Mouse (Mus musculus): Measurements from ENCODE around the gene Lama5.
"Not testable (repeated sequence)": the region's sequence is repeated elsewhere in the genome, so short reads cannot be mapped to it uniquely, and the experiment has no call there.

Lama5 gene

DNA sequence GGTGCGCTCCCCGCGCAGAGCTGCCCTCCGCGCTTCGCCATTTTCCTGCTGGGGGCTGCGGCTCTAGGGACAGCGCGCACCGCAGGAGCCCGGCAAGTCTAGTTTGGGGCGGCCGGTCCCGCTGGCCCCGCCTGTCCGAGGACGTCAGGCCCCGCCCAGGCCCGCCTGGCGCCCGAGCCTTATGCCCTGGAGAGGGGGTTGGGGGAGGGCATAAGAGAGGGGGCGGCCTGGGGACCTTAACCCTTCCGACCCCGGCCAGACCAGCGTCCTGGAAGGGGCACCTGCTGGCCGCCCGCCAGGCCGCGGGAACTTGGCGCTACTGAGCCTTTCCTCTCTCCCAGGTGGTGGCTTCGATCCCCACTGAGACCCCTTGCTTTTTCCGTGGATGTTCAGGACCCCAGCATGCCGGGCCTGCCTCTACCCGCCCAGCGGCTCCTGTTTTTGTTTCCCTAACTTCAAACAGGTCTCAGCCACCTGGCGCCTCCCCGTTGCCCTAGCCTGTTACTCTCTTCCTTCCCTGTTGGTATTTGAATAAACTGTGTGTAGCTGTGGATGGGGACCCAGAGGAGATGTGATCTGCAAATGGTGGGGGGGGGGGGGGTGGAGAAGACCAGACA, at the start of gene Lama5:
TSS of gene Lama5 (minus strand) at position 98 of the 617 bp plus-strand sequence.
- DNase-seq (ENCODE audit: low spot score), result peak; percentile 90

DNA sequence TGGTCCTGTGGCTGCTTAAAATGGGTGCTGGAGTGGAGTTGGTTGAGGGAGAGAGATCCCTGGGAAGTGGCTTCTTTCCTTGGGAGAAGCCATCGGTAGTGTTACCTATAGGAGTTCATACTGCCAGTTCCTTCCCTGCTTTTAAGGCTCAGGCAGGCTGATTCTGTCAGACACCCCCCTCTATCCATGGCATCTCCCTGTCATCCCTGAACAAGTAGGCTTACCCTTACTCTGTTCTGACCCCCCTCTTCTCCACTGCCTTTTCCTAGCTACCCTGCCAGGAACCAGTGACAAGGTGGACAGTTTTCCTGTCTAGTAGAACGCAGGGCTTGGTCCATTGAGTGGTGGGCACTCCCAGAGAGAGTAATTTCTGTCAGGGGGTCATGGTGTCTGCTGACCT, 48.9 kb upstream of the Lama5 start:
- DNase-seq (ENCODE audit: low spot score), result no peak

- DNase-seq (ENCODE audit: low spot score), result peak; percentile 96
Measured at GRCm38 (mm10) chr2:180273394-180274244, 48.0 kb upstream of the Lama5 start, which contains the start of gene Cables2. Gene Cables2 (minus strand): TSS chr2:180273496.

- no peak for DNase-seq (ENCODE audit: low spot score)
Measured at GRCm38 (mm10) chr2:180272884-180273321, 47.2 kb upstream of the Lama5 start.

GRCm38 (mm10) chr2:180271804-180272395, 46.2 kb upstream of the Lama5 start:
- DNase-seq (ENCODE audit: low spot score), result no peak

DNA sequence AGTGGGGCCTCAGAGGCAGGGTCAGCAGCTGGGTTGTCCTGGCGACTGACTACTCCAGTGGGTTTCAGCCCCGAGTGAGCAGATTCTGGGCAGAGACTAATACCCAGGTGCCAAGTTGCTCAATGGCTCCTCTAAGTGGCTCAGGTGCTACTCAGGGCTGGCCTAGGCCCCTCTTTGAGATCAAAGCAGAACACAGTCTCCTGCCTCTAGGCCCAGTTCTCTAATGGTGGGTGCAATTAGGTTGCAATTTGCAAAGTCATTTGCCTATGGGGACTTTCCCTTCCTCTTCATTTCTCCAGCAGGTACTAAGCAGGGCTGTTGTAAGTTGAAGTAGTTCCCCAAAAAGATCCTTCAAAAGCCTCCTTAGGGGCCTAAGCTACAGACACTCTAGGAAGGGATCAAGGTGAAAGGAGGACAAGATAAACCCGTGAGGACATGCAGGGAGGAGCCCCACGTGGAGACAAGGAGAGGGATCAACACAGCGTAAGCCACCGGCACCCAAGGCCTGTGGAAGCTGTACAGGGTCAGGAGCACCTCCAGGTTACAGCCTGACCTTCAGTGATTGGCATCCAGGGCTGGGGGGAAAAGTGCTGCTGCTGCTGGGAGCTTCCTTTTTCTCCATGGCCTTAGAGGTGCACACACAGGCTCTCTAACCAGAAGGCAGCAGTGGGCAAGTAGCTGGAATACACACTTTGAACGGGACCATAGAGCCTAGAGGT, 45.0 kb upstream of the Lama5 start:
- no peak for DNase-seq (ENCODE audit: low spot score)

GRCm38 (mm10) chr2:180269329-180269728, 43.7 kb upstream of the Lama5 start:
- no peak for DNase-seq (ENCODE audit: low spot score)

GRCm38 (mm10) chr2:180267955-180268354, 42.3 kb upstream of the Lama5 start:
- DNase-seq (ENCODE audit: low spot score), result no peak

GRCm38 (mm10) chr2:180262891-180263290, 37.2 kb upstream of the Lama5 start:
- DNase-seq (ENCODE audit: low spot score), result no peak

DNA sequence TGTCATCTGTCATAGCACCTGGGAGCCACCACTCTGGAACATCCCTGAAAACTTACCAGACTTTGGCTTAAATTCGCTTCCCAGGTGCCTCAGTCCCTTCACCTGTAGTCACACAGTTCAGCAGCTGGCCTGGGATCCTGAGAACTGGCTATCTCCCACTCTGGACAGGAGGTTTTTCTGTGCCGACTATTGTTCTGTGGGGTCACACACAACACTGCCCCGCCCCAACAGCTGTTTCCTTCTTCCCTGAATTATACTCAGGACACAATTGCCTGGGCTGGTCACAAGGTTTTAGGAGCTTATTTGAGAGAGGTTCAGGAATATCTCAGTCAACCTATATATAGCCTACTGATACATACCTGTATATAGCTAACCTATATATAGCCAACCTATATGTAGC, 36.8 kb upstream of the Lama5 start:
- no peak for DNase-seq (ENCODE audit: low spot score)

- DNase-seq (ENCODE audit: low spot score), result no peak
Measured at GRCm38 (mm10) chr2:180261901-180262300, 36.2 kb upstream of the Lama5 start.

- no peak for DNase-seq (ENCODE audit: low spot score)
Measured at GRCm38 (mm10) chr2:180260610-180261480, 35.2 kb upstream of the Lama5 start.

DNA sequence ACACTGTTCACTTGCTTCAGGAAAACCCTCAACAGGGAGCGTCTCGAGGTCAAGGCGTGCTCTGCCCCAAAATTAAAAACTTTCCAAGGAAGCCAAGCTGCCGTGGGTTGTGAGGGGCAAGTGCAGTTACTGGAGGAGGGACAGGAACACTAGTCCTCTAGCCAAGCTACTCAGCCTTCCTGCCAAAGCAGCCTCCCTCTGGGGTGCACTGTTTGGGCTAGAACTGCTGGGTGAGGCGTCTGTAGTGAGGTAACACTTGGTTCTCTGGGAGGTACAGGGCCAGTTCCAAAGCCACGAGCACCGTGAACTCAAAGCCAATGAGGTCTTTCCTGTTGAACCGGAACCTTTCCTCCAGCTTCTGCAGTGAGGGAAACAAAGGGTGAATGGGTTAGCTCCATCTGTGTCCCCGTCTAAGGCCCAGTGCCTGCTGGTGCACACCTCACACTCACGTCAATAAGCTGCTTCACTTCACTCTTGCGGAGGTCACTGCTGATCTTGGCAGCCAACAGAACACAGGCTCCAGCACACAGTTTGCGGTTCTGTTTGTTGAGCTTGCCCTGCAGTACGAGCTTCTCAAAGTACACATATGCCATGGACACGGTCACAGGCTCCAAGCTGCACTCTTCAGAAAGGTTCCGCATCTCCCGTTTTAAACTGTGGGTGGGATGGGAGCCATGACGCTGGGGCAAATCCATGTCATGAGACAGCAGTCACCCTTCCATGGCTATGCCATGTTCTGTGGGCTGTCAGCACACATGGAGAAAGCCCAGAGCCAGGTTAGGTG, 34.4 kb upstream of the Lama5 start:
- not testable (repeated sequence) for DNase-seq (ENCODE audit: low spot score)

GRCm38 (mm10) chr2:180258951-180259484, 33.4 kb upstream of the Lama5 start:
- not testable (repeated sequence) for DNase-seq (ENCODE audit: low spot score)

GRCm38 (mm10) chr2:180257963-180258865, 32.6 kb upstream of the Lama5 start:
- no peak for DNase-seq (ENCODE audit: low spot score)

GRCm38 (mm10) chr2:180257001-180257521, 31.4 kb upstream of the Lama5 start, which contains the start of gene Rps21:
Gene Rps21 (plus strand): TSS chr2:180257377.
- peak; percentile 100 for DNase-seq (ENCODE audit: low spot score)

- no peak for DNase-seq (ENCODE audit: low spot score)
Measured at GRCm38 (mm10) chr2:180256296-180257000, 30.8 kb upstream of the Lama5 start.

- DNase-seq (ENCODE audit: low spot score), result no peak
Measured at GRCm38 (mm10) chr2:180255701-180256100, 30.0 kb upstream of the Lama5 start.
